Mouse (Mus musculus): ENCODE measurements around the gene Lrp8. TPM values are rescaled to one million over a fixed set of nuclear protein-coding genes. Genes with fewer than 3 reads are reported as not detected.

The Lrp8 gene
- total RNA-seq, 1 experiment from 2014 or later, result 1.2 TPM

DNA sequence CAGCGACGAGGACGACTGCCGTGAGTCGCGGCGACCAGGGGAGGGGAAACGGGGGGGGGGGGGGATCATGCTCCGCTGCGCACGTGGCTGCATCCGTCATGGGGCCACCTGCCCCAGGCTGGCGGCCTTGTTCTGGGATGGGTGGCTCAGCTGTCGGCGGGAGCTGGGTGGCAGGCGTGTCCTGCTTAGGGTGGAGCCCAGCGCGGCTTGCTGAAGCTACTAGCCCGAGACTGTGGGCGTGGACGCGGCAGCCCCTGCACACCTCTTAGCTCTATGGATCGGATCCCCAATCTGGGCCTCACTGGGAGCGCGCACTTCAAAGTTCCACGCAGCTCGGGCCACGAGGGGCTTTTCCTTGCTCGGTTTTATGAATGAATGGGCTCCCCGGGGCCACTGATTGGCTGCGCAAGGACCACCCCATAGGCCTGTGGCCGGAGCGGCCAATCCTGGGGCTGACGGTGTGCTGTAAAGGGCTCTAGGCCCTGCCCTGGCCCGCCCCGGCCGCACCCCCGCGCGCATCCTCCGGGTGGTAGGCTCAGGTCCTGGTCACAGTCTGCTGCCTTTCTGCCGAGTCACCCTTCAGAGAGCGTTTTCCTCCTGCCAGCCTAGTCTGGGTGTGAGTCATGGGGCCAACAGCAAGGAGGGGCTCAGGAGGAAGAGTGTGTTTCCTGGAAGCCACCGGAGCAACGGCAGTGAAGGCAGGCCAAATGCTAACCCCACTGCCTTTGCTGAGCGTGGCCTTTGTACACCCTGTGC is 1.5 kb downstream of the Lrp8 start:
- ATAC-seq (replicated peaks; ENCODE audit: insufficient number of reproducible peaks, low FRiP score, low TSS enrichment, poor library complexity, severe bottlenecking), result peak; percentile 62

DNA sequence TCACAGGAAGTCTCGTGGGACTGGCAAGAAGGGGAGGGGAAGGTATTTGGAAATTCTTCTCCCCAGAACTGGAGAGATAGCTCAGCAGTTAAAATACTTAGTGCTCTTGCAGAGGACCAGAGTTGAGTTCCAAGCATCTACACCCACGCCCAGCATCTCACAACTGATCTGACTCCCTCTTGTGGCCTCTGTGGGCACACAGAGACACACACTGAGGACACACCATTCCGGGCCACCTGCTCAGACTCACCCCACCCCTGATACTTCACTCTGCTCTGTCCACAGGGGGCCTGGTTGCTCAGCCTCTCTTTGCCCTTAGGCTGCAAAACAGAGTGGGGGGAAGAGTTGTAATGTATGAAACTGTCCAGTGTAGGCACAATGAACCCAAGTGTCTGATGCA is 3.4 kb downstream of the Lrp8 start:
- no peak for ATAC-seq (replicated peaks; ENCODE audit: insufficient number of reproducible peaks, low FRiP score, low TSS enrichment, poor library complexity, severe bottlenecking)

DNA sequence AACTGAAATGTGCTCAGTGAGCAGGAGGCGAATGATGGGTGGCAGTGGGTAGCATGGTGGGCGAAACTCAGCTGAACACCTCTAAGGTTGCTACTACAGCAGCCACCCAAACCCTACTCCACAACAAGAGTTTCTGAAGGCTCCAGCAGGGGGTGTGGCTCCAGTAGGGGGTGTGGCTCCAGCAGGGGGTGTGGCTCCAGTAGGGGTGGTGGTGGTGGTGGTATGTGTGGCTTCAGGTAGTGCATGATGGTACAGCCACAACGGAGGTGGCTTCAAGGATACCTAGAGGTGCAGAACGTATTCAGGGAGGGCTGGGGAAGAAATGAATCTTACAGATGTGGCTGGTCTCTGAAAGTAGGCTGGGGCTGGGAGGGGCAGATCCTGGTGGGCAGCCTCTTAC is 5.7 kb downstream of the Lrp8 start:
- ATAC-seq (replicated peaks; ENCODE audit: insufficient number of reproducible peaks, low FRiP score, low TSS enrichment, poor library complexity, severe bottlenecking), result no peak

DNA sequence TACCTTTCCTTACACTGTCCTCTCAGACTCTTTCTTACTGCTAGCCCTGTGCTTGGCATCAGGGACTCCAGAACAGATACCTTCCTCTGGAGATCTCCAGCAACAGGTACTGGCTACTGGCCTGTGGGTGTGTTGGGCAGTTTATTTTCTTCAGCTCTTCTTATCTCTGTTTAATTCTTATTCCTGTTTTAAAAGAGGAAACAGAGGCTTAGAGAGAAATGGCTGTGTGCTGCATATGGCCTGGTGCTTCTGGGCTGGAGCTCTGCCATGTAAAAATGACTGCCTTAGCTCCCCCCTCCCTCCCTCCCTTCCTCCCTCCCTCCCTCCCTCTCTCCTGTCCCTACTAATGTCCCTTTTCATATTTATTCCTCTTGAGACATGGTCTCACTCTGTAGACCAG is 6.6 kb downstream of the Lrp8 start:
- ATAC-seq (replicated peaks; ENCODE audit: insufficient number of reproducible peaks, low FRiP score, low TSS enrichment, poor library complexity, severe bottlenecking), result no peak

DNA sequence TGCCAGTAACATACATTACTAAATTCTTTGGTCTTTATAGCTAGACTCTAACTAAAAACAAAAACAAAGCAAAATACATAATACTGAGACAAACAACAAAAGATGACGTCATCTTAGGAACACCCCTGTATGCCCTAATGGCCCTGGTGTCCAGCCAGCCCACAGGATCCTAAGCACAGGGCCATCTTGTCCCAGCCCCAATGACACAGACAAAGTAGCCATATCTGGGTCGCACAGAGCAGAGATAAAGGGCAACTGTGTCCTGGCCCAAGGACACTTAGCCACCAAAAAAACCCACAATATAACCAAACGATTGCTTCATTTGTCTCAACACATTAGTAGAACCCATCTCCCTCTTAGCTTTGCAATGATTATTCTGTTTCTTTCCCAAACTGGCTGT is 8.9 kb downstream of the Lrp8 start:
- ATAC-seq (replicated peaks; ENCODE audit: insufficient number of reproducible peaks, low FRiP score, low TSS enrichment, poor library complexity, severe bottlenecking), result no peak

DNA sequence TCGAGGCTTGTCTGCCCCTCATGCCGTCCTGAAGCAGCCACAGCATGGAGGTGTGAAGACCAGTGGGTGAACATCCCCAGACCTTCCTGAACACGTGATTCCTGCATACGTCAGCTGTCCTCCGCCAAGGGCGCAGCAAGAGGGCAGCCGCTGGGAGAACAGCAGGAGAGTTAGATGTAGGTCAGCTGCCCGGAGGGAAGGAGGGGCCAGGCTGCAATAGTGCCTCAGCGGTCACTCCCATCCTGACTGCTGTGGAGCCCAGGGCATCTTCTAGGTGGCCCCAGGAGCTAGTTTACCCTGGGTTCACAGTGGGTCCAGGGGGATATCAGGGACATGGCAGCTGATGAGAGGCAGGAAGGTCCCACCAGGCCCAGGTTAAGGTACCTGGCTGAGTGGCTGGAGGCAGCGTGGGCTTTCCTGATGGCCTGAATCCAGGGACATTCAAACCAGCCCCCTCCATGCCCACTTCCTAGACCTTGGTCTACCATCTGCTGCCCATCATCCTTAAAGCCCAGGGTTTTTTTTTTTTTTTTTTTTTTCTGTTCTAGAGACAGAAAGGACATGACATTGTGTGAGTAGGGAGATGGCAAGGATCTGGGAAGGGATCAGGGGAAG is 9.8 kb downstream of the Lrp8 start:
- ATAC-seq (replicated peaks; ENCODE audit: insufficient number of reproducible peaks, low FRiP score, low TSS enrichment, poor library complexity, severe bottlenecking), result no peak

DNA sequence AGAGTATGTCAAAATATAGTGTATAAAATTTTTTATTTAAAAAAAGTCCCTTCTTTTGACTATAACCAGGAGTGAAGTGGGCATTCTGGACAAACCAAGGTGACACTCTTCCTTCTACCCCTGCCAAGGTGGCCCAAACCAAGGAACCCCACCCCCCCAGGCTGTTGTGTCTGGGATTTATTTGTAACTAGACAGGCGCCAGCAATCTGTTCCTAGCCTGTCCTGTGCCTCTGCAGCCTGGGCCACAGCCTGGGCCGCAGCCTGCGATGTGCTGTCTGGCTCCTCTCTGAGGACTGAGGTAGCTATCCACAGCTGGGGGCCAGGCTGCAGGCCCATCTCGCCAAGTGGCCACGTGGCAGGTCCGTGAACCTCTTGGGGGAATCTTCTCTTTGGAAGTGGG is 10.3 kb downstream of the Lrp8 start:
- no peak for ATAC-seq (replicated peaks; ENCODE audit: insufficient number of reproducible peaks, low FRiP score, low TSS enrichment, poor library complexity, severe bottlenecking)

DNA sequence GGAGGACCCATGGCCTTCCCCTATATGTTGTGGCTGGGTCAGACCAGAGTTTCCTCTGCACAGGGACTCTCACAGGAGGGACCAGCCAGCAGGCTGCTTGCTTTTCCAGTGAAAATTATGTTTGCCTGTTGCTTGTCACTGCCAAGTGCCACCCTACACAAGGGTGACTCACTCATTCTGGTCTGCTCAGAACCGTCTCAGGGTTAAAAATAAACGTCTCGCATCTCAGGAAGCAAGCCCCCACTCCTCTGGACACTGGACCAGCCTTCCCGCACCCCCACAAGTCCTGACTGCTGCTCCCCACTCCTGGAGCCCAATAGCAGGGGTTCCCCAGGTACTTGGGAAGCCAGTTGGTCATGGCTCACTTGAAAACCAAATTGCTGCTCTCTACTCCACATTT is 14.4 kb downstream of the Lrp8 start:
- no peak for ATAC-seq (replicated peaks; ENCODE audit: insufficient number of reproducible peaks, low FRiP score, low TSS enrichment, poor library complexity, severe bottlenecking)

DNA sequence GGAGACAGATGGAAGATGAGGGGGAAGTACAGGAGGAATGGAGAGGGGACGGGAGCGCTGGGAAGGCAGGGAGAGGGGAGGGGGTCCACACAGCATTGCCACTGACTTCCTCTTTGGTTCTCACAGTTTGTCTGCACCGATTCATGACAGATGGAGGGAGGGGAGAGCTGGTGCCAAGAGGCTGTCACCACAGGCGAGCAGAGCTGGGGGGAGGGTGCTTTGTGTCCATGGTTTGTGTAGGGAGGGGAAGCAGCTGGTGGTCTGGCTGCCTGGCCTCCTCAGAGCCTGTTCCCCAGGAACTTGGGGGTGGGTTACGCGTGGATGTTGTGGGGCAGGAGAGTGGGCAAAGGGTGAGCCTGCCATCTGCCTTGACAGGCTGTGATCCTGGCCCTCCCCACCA is 15.4 kb downstream of the Lrp8 start:
- ATAC-seq (replicated peaks; ENCODE audit: insufficient number of reproducible peaks, low FRiP score, low TSS enrichment, poor library complexity, severe bottlenecking), result no peak

DNA sequence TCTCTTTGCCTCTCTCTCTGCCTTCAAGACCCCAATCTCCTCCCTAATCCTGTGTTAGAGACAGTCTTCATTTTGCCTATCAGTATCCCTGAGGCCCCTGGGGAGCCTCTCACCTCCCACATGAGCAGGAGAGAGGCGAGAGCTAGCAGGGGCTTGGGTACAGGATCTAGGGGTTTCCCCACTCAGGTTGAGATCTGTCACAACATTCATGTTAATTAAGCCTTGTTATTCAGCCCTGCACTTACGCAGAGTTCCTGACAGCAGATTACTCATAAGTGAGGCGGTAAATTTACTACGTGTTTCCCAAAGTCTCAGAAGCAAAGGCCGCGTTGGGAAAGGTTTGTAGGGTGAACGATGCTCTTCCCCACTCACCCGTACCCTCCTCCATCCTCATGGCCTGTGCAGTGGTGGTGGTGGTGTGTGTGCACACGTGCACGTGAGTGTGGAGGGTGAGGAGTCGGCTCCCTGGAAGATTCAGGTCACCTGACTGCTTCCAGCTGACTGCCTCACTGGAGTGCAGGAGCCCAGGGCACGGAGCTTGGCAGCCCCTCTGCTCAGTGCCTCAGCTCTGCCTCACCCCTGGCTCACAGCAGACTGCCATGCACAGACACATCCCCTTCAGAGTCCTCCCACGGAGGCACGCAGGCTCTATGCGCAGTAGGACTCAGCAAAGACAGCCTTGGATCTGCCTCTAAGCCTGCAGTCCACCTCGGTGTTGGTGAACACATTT is 18.1 kb downstream of the Lrp8 start:
- ATAC-seq (replicated peaks; ENCODE audit: insufficient number of reproducible peaks, low FRiP score, low TSS enrichment, poor library complexity, severe bottlenecking), result no peak

DNA sequence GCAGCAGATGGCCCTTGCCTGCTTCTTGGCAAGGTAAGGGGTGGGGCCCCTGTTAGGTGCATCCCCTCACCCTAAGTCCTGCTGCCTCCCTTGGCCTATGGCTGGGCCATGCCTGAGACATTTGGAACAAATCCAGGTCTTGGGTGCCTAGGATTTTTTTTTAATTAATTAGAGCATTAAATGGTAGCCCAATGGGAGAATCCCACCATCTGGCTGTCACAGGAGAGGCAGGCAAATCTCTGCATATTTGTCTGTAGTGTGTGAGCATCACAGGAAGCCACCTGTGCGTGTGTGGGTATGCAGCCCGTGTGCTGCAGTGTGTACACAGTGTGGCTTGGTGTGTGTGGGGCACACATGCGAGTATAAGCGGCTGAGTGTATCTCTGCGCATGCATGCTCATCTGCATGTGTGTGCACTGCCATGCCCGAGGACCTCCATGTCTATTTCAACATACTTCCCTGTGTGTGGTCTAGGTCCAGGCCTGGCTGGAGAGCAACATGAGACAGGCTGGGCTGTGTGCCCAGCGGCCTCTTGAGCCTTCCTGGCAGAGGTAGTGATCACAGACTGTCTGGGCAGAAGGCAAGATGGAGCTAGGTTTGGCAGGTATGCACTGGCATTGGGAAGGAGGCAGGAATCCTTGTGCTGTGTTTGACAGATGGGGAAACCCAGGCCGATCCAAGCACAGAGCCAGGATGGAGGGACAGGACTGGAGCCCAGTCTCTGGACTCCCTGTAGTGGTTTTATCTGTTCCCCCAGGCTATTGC is 19.0 kb downstream of the Lrp8 start:
- ATAC-seq (replicated peaks; ENCODE audit: insufficient number of reproducible peaks, low FRiP score, low TSS enrichment, poor library complexity, severe bottlenecking), result no peak

DNA sequence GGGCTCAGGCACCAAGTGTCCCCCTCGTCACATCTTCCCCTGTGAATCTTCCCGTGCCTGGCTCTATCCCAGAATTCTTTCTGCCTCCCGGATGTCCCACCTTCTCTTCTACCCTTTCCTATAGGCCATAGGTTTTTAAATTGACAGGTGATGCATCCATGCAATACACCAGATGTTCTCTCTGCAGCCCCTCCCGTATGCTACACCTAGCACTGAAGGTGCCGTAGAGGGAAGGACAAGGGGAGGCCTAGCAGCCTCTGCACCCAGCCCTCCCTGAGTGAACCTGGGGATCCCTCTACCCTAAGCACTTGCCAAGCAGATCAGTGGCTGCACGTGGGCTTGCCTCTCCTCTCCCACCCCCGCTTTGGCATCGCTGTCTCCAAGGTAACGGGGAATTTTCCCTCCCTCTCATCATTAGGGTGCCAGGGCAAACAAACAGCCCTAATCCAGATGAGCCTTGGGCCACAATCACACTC is 20.9 kb downstream of the Lrp8 start:
- no peak for ATAC-seq (replicated peaks; ENCODE audit: insufficient number of reproducible peaks, low FRiP score, low TSS enrichment, poor library complexity, severe bottlenecking)

DNA sequence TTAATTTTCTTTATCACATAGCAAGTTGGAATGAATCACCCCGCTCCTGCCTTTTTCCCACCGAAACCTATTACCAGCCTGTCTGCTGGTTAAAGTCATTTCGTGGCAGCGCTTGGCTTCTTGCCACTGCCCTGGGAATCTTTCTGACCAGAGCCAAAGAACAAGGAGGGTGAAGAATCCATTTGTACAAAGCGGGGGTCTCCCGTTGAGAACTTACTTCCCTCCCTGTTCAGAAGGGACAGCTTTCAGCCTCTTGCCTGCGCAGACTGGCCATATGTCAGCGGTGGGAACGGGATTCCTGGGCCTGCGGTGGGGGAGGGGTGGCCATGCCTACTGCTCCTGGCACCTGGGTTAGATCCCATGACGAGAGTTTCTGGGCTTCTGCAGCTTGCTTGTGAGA is 21.4 kb downstream of the Lrp8 start:
- no peak for ATAC-seq (replicated peaks; ENCODE audit: insufficient number of reproducible peaks, low FRiP score, low TSS enrichment, poor library complexity, severe bottlenecking)

DNA sequence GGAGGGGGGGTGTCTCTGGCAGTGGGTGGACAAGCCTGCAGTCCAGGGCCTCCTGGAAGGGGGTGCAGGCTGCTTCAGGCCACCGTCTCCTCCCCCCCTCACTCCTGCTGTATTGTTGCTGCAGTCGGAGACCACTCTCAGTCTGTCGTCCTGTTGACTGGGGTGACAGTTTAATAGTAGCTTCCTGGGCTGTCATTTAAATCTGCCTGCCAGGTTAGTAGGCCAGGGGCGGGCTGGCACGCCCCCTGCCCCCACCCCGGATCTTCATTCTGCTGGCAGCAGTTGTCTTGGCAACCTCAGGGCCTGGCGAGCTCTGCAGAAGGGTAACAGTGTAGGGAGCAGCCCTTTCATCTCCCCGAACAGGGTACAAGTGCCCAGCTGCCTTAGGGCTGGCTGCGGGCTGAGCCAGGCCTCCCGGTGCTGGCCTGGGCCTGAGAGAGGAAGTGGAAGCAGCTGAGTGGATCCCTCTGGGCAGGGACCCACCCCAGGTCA is 26.7 kb downstream of the Lrp8 start:
- no peak for ATAC-seq (replicated peaks; ENCODE audit: insufficient number of reproducible peaks, low FRiP score, low TSS enrichment, poor library complexity, severe bottlenecking)

DNA sequence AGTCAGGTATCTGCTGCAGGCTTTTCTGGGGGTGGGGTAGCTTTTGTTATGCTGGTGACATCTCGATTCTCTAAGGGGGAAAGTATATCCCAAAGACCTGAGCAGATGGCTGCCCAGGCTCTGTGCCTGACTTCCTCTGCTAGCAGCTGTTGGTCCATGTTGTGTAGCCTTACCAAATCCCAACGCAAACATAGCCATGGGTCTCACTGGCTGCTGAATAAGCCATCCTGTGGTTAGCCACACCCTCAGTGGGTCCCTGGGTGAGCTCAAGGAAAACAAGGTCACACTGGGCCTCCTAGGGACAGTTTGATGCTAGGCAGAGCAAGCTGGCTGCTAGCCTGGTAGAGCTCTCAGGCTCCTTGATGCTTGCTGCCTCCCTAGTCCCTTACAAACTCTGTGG is 27.6 kb downstream of the Lrp8 start:
- ATAC-seq (replicated peaks; ENCODE audit: insufficient number of reproducible peaks, low FRiP score, low TSS enrichment, poor library complexity, severe bottlenecking), result no peak

DNA sequence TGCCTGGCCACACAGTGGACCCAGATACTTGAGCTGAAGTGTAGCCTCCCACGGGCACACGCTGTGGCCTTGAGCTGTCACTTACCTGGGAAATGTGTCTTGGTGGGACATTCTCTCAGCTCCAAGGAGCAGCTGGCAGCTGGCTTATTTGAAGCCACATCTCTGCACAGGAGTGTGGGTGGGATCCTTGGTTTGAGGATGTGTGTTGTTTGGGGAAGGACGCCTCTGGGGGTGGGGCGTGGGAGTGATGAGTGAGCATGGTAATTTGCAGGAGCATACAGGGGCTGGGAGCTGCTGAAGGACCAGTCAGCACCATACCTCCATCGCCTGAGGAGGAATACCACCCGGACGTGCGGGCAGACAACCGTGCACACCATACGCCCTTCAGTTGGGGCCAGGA is 28.1 kb downstream of the Lrp8 start:
- no peak for ATAC-seq (replicated peaks; ENCODE audit: insufficient number of reproducible peaks, low FRiP score, low TSS enrichment, poor library complexity, severe bottlenecking)

DNA sequence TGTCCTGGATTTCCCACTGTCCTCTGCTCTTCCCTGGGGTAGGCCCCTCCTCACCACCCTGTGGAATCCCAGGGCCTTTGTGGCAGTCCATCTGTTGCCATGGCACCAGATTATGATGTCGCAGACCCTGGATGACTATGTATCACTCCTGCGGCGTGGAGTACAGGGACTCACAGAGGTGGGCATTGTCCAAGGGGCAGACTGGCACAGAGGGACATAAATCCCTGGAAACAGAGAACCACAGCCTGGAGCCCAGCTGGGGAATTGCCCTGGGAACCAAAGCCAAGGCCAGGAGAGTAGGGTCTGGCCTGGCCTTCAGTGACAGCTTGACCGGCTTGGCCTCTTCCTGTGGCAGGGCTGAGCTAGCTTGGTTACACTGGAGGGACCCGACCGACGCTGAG is 28.8 kb downstream of the Lrp8 start:
- ATAC-seq (replicated peaks; ENCODE audit: insufficient number of reproducible peaks, low FRiP score, low TSS enrichment, poor library complexity, severe bottlenecking), result no peak

DNA sequence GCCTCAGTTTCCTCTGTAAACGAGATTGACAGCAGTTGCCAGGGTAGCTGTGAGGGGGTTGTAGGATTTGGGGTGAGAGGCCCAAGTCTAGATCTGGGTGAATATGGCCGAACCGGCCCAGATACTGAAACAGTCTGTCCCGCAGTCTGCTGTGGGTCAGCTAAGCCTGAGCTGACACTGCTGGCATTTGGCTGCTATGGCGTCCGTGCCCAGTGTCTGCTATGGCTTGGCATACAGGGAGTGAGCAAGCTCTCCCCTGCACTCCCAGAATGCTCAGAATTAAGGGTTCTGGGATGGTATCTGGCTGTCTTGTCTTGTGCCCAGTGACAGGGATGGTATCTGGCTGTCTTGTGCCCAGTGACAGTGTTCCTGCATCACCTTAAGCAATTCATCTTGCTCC is 29.6 kb downstream of the Lrp8 start:
- ATAC-seq (replicated peaks; ENCODE audit: insufficient number of reproducible peaks, low FRiP score, low TSS enrichment, poor library complexity, severe bottlenecking), result no peak

DNA sequence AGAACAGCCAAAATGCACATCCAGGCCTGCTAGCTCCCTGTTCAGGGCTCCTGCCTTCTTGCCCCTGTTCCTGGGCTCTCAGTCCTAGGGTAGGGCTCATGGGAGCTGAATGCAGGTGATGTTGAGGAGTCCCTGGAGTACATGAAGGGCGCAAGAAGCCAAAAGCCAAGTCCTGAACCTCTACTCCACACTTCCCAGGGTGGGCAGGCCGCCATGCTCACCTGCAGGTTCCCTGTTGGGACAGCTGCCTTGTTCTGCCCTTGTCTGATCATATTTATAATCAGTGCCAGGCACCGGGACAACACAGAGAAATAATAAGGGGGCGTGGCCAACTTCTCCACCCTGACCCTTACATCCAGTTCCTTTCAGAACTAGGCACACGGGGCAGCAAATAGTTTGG is 31.5 kb downstream of the Lrp8 start:
- ATAC-seq (replicated peaks; ENCODE audit: insufficient number of reproducible peaks, low FRiP score, low TSS enrichment, poor library complexity, severe bottlenecking), result no peak

Measured in monocyte, adult 5-6 weeks (primary cell).